Mouse (Mus musculus): Measurements from ENCODE around the gene Gdpd4.

GRCm38 (mm10) chr7:97914833-97915516, 4.8 kb upstream of the Gdpd4 start:
- no peak for TF ChIP-seq EP300 (IDR thresholded peaks at IDR 0.05)
- no peak for TF ChIP-seq CTCF (IDR thresholded peaks at IDR 0.05)
